Mouse (Mus musculus): Measurements from ENCODE around the gene Tmem121. TPM values are rescaled to one million over a fixed set of nuclear protein-coding genes. Genes with fewer than 3 reads are reported as not detected.
"Not testable (repeated sequence)": the region's sequence is repeated elsewhere in the genome, so short reads cannot be mapped to it uniquely, and the experiment has no call there.

Gene Tmem121
- total RNA-seq, 2 experiments from 2014 or later, result 23.2 to 24.0 TPM

- DNase-seq (ENCODE audit: low spot score in 2 of 2), result no peak
These were observed 738 bp downstream of the Tmem121 start for GRCm38 (mm10) chr12:113186326-113187010.

DNA sequence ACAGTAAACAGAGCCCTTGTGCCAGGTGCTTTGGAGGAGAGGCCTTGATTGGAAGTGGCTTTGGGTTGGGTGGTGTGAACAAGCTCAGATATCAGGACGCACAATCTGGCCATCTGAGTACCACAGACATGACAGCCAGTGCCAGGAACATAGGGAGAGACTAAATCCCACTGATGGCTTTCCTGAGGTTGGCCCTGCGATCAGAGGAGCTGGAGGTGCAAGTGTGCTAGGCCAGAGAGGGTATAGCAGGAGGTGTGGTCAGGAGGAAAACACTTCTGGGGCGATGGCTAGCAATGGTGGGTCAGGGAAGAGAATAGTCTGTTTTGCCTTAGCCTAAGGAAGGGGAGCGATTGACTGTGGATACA, 1.3 kb downstream of the Tmem121 start:
- DNase-seq (ENCODE audit: low spot score in 2 of 2), result no peak

GRCm38 (mm10) chr12:113187584-113188295, 2.0 kb downstream of the Tmem121 start:
- peak; percentile 91 to 93 for DNase-seq (ENCODE audit: low spot score in 2 of 2)

GRCm38 (mm10) chr12:113188349-113189055, 2.8 kb downstream of the Tmem121 start:
- DNase-seq (ENCODE audit: low spot score in 2 of 2), result no peak

- DNase-seq (ENCODE audit: low spot score in 2 of 2), result no peak
These were observed 7.7 kb downstream of the Tmem121 start for GRCm38 (mm10) chr12:113193423-113193822.

- DNase-seq (ENCODE audit: low spot score in 2 of 2), result not testable (repeated sequence)
These were observed 13.4 kb downstream of the Tmem121 start for GRCm38 (mm10) chr12:113199132-113199531.

GRCm38 (mm10) chr12:113201301-113201700, 15.6 kb downstream of the Tmem121 start:
- no peak for DNase-seq (ENCODE audit: low spot score in 2 of 2)

DNA sequence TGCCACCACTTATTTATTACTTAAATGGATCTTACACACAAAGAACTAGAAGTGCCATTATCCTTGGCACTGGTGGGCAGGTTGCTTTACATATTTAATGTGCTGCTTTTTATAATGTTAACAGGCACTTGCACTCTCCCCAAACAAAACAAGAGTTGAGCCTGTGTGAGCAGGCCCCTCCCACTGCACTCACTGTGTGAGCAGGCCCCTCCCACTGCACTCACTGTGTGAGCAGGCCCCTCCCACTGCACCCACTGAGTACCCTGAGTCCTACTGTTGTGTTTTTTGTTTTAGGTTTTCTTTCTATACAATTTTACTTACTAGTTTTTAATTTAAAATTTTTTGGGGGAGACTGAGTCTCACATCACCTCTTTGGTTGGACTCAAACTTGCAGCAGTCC, 16.3 kb downstream of the Tmem121 start:
- DNase-seq (ENCODE audit: low spot score in 2 of 2), result no peak

DNA sequence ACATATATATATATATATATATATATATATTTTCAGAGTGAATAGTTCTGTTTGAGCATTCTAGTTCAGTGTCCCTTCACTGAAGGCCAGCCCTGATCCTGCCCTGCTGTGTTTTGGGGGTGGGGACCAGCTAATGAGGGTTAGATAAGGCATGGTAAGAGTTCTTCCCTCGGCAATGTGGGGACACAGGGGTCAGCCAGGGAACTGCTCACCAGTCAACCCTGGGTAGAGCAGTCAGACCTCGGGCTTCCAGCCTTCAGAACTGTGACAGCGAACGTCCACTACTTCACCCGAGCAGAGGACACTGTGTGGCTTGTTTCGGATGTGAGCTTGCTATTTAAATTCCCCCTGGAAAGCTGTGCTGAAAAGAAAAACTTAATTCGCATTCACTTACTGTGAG, 17.8 kb downstream of the Tmem121 start:
- no peak for DNase-seq (ENCODE audit: low spot score in 2 of 2)

GRCm38 (mm10) chr12:113205251-113205942, 19.7 kb downstream of the Tmem121 start:
- DNase-seq (ENCODE audit: low spot score in 2 of 2), result no peak

DNA sequence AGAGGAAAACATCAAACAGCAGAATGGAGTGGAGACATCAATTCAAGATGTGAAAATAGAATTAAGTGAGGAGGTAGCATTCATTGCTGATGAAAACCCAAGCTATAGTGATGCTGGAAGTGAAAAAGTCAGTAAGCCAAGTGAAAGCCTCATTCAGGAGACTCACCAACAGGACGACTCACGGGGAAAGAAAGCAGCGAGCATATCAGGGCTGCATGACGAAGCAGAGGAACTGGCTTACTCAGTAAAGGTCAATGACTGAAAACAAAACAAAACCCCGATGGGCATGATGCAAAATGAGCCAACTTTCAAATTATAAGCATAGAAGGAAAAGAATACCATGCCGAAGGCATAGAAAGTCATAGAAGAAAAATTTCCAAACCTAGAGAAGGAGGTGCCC, 22.0 kb downstream of the Tmem121 start:
- DNase-seq (ENCODE audit: low spot score in 2 of 2), result no peak

DNA sequence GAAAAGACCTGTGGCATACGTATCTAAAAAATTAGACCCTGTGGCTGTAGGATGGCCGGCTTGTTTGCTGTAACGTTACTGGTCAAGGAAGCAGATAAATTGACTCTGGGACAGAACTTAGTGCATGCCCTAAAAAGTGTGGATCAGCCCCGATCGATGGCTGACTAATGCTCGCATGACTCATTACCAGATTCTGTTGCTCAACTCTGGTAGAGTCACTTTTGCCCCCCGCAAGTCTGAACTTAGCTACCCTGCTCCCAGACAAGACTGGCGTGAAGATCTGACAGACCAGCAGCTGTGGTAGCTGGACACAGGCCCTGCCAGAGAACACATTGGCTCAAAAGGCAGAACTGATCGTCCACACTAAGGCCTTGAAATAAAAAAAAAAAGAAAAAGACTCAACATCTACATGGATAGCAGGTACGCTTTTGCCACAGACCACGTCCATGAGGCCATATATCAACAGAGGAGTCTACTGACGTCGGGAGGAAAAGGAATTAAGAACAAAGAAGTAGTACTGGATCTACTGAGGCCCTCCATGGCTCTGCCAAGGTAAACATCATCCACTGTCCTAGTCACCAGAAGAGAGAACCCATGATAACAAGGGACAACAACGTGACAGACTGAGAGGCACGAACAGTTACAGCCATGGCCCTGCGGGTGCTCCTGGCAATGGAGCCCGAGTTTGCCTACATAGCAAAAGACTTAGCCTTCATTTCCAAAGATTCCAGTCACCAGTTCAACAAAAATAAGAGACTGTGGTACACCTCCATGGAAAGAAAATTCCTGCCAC, 25.1 kb downstream of the Tmem121 start:
- DNase-seq (ENCODE audit: low spot score in 2 of 2), result no peak

DNA sequence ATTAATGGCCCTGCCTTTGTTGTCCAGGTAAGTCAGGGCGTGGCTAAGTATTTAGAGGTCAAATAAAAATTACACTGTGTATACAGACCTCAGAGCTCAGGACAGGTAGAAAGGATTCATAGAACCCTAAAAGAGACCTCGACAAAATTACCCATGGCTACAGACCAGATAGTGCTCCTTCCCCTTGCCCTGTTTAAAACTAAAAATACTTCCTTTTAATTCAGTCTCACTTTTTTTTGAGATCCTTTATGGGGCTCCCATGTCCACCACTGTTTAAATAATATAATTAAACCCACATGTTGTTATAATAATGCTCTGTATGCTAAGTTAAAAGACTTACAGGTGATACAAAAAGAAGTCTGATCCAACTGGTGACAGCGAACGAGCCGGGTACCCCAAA, 26.0 kb downstream of the Tmem121 start:
- no peak for DNase-seq (ENCODE audit: low spot score in 2 of 2)

DNA sequence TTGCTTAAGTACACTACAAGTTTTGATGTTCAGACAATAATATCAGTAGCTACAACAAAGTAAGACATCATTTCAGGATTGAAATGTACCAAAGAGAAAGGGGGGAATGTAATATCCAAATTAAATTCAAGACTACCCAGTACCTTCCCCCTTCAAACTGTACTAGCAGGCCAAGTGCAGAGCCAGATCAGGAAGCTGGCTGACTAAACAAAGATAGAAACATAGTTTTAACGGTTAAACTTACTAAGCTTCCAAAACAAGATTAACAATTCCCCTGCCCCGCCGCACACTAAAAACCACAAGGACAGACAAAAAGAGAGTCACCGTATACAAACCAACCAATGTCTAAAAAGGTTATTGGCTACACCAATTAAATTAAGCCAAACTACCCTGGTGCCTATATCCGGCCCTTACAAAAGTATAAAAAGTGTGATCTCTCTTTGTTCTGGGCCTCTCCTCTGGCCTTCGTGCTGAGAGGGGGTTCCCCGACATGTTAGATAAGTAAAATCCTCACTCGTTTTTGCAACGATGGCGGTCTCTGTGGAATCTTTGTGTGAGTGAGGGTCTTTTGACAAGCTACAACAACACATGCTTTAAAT, 26.7 kb downstream of the Tmem121 start:
- DNase-seq (ENCODE audit: low spot score in 2 of 2), result no peak

DNA sequence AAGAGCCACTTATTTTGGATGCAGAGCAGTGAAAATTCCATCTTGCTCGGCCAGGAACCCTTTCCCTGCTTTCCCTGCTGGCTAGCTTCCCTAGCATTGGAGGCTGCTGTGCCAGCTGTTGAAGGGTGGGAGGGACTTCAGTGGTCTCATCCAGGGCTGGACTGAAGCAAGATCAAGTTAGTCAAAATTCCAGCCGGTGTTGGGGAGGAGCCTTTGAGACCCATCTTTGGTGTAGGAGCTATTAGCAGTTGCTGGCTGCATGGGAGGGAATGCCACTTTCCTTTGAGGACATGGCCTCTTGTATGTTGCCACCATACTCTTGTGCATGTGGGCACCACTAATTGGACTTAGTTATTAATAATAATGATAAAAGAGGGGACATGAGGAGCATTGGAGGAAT, 27.5 kb downstream of the Tmem121 start:
- DNase-seq (ENCODE audit: low spot score in 2 of 2), result no peak

DNA sequence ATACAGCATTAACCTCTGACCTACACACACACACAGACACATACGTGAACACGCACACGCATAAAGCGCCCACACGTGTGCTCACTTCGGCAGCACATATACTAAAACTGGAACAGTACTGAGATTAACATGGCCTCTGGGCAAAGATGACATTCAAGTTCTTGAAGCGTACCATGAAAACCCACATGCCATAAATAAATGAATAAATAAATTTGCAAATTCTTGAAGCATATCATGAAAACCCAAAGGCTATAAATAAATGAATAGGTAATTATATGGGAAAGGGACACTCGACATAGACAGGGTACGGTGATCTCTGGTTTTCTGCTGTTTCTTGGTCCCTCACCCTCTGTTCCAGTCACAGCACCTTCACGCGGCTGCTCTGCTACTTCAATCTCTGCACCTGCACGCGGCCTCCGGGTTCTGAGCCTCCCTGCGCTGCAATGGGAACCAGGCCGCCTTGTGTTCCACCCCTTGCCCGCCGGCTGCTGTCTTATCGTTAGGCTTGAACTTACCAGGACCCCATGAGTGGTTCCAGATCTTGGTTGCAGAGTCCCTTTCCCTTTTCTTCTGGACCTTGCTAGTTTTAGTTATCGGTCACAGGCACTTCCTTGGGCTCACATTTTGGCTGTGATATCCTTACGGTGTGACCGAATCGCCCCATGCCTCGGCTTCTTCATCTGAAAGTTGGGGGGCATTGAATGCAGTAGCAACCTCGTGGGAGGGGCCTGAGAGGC, 28.5 kb downstream of the Tmem121 start:
- no peak for DNase-seq (ENCODE audit: low spot score in 2 of 2)

DNA sequence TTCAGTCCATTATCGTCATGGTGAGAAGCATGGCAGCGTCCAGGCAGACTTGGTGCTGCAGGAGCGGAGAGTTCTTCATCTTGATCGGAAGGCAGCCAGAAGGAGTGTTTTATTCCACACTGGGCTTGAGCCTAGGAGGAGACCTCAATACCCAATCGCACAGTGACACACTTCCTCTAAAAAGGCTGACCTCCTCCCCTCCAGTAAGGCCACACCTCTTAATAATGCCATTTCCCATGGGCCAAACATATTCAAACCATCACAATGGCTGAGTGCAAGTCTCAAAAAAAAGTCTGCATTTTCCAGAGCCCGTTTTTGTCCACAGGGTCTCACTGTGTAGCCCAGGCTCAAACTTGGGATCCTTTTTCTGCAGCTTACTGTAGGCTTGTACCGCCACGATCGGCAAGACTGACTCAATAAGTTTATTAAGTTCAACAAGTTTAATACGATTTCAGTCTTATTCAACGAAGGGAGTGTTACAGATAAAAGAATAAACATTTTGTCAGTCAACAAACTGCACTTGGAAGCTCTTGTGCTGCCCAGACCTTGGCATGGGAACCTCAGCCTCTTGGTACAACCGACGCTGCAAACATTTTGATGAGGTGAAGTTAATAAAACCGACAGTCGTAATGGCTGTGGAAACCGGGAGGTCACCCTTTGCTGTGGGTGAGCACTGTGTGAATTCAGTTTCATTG, 29.4 kb downstream of the Tmem121 start:
- no peak for DNase-seq (ENCODE audit: low spot score in 2 of 2)

- peak in 1 of 2 experiments; percentile 60 for DNase-seq (ENCODE audit: low spot score in 2 of 2)
These were observed 30.1 kb downstream of the Tmem121 start for GRCm38 (mm10) chr12:113215667-113216346.
